Comparison of ENCODE assay signal across 30 mouse cellular contexts in the genomic region with DNA sequence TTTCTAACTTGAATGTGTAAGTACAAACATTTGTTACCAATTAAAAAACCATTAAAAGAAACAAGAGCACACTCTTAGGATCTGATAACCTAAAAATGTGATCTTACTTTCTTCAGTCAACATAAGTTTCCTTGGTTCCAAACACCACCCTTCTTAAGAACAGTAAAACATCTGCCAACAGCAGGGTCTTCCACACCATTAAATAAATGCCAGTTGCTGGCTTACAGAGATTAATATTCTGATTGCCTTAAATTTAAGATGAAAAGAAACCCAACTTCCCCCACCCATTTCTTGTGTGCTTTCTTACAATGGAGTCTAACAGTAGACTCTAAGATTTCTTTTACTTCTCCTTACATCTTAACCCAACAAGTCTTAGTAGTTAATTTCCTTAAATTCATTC. TPM values are rescaled to one million over a fixed set of nuclear protein-coding genes. Genes with fewer than 3 reads are reported as not detected.
DNase-seq lines count a peak whose midpoint lies in the region; ATAC-seq and TF ChIP-seq lines count a peak whose summit lies in the region.
"Had no signal": no experiment of that assay in that cellular context is flagged by ENCODE, and none has a peak within 500 bp of the region (broad histone marks: within the 10 kb centered on the region; RNA-seq: fewer than 3 reads in every experiment).

No protein-coding gene starts in this region.

- TF ChIP-seq EP300 in lung, postnatal 0 days (IDR thresholded peaks at IDR 0.05) = no peak

- no peaks in the 10 kb centered on the region; the same call in none of the 2 replicates for H3K4me1 ChIP-seq in cerebellum, adult 2 months (ENCODE audit: control insufficient read depth, insufficient read depth, low read length)
- H3K4me1 ChIP-seq in lung, postnatal 0 days (ENCODE audit: insufficient read depth, low read depth, low read length) = peaks cover 7% of the 10 kb centered on the region; the same call in 1 of the 2 replicates
- peaks cover 16% of the 10 kb centered on the region for H3K4me1 ChIP-seq in forebrain, embryonic 14.5 days (ENCODE audit: control insufficient read depth, insufficient read depth, low read length)

- 0 out of 2 replicates have a peak overlapping the region, but pooled peaks have one; percentile 5 for H3K4me2 ChIP-seq in lung, postnatal 0 days (replicated peaks; ENCODE audit: low read depth, low read length)
- no peak overlapping the region for H3K4me2 ChIP-seq in forebrain, embryonic 14.5 days (ENCODE audit: low read length)
- H3K4me2 ChIP-seq: embryonic facial prominence, embryonic 13.5 days; forebrain, embryonic 12.5 days; heart, embryonic 13.5 days; hindbrain, embryonic 14.5 days had no signal

- ATAC-seq in lung, postnatal 0 days = no peak
- ATAC-seq in forebrain, embryonic 14.5 days = no peak
- ATAC-seq: forebrain, postnatal 0 days; hindbrain, postnatal 0 days; inflammation-experienced regulatory T-cells, adult 6 months; intestine, embryonic 16.5 days had no signal

- H3K27ac ChIP-seq in cerebellum, adult 2 months (ENCODE audit: insufficient read depth, low read length) = no peak overlapping the region
- no peak overlapping the region for H3K27ac ChIP-seq in lung, postnatal 0 days (ENCODE audit: low read length)
- no peak overlapping the region for H3K27ac ChIP-seq in forebrain, embryonic 14.5 days (ENCODE audit: low read depth, low read length)
- H3K27ac ChIP-seq: embryonic facial prominence, embryonic 10.5 days; embryonic facial prominence, embryonic 13.5 days; forebrain, embryonic 12.5 days; heart, adult 2 months; heart, embryonic 10.5 days; heart, embryonic 13.5 days; hindbrain, embryonic 14.5 days; hindbrain, postnatal 0 days had no signal

- no peaks in the 10 kb centered on the region for H3K9me3 ChIP-seq in lung, postnatal 0 days (ENCODE audit: low read length)
- no peaks in the 10 kb centered on the region for H3K9me3 ChIP-seq in forebrain, embryonic 14.5 days (replicated peaks; ENCODE audit: control insufficient read depth, low read length)
- H3K9me3 ChIP-seq: embryonic facial prominence, embryonic 10.5 days; embryonic facial prominence, embryonic 13.5 days; forebrain, embryonic 12.5 days; G1E; heart, embryonic 10.5 days; heart, embryonic 13.5 days had no signal

- DNase-seq in cerebellum, adult 9-10 months = peak; percentile 27
- DNase-seq in cerebellum, adult 2 months = no peak
- DNase-seq in lung, postnatal 0 days (ENCODE audit: low spot score) = no peak
- DNase-seq in lung, postnatal 36 days = no peak
- DNase-seq in A20 (ENCODE audit: low read depth, low spot score) = peak; percentile 14
- DNase-seq in B cell, adult 2 months = no peak
- DNase-seq in forebrain, embryonic 14.5 days (ENCODE audit: low spot score) = no peak
- DNase-seq: adrenal gland, adult 2 months; adrenal gland, postnatal 14 days; cerebellum, adult 11-12 months; cerebellum, postnatal 10 days; cerebellum, postnatal 36 days; embryo, embryonic 11 days; forebrain, postnatal 0 days; gastrocnemius, postnatal 25 days; heart, adult 2 months; heart, postnatal 14 days; heart, postnatal 4 days had no signal

- no peaks in the 10 kb centered on the region for H3K27me3 ChIP-seq in cerebellum, adult 2 months (ENCODE audit: control insufficient read depth, insufficient read depth, low read length)
- no peaks in the 10 kb centered on the region for H3K27me3 ChIP-seq in lung, postnatal 0 days (replicated peaks; ENCODE audit: insufficient read depth, low read length)
- H3K27me3 ChIP-seq in forebrain, embryonic 14.5 days (replicated peaks; ENCODE audit: control insufficient read depth, insufficient read depth, low read length) = no peaks in the 10 kb centered on the region
- H3K27me3 ChIP-seq: CH12.LX; embryonic facial prominence, embryonic 13.5 days; forebrain, embryonic 12.5 days; heart, embryonic 13.5 days had no signal

- no peak for TF ChIP-seq POLR2A in cerebellum, adult 2 months (IDR thresholded peaks at IDR 0.05; ENCODE audit: borderline replicate concordance, insufficient read depth, low read length)

- no peak for TF ChIP-seq CTCF in cerebellum, adult 2 months (IDR thresholded peaks at IDR 0.05; ENCODE audit: borderline replicate concordance, insufficient read depth, low read depth, low read length)
- TF ChIP-seq CTCF in lung, postnatal 0 days (IDR thresholded peaks at IDR 0.05) = no peak

- no peak overlapping the region for H3K9ac ChIP-seq in lung, postnatal 0 days (replicated peaks; ENCODE audit: low read depth)
- H3K9ac ChIP-seq in forebrain, embryonic 14.5 days (ENCODE audit: low read length) = no peak overlapping the region
- H3K9ac ChIP-seq: embryonic facial prominence, embryonic 13.5 days; forebrain, embryonic 12.5 days; forebrain, postnatal 0 days; heart, embryonic 13.5 days; hindbrain, embryonic 14.5 days had no signal

- H3K4me3 ChIP-seq in cerebellum, adult 2 months (replicated peaks; ENCODE audit: insufficient read depth, low read depth, low read length) = no peak overlapping the region
- H3K4me3 ChIP-seq in lung, postnatal 0 days (ENCODE audit: low read depth, low read length) = no peak overlapping the region
- no peak overlapping the region for H3K4me3 ChIP-seq in forebrain, embryonic 14.5 days (ENCODE audit: low read depth, low read length)
- H3K4me3 ChIP-seq: embryonic facial prominence, embryonic 10.5 days; embryonic facial prominence, embryonic 13.5 days; erythroblast, embryonic 14.5 days; forebrain, embryonic 12.5 days; heart, adult 2 months; heart, embryonic 10.5 days; heart, embryonic 13.5 days had no signal

- H3K36me3 ChIP-seq in lung, postnatal 0 days (ENCODE audit: insufficient read depth, low read length) = no peaks in the 10 kb centered on the region
- H3K36me3 ChIP-seq in forebrain, embryonic 14.5 days (ENCODE audit: control insufficient read depth, insufficient read depth, low read length) = no peaks in the 10 kb centered on the region
- H3K36me3 ChIP-seq: embryonic facial prominence, embryonic 10.5 days; embryonic facial prominence, embryonic 13.5 days; forebrain, embryonic 12.5 days; heart, embryonic 10.5 days; heart, embryonic 13.5 days had no signal

RNA-seq across cellular contexts. Expression of a gene that starts 7.9 kb away (rescaled TPM):
- polyA plus RNA-seq in cerebellum, adult 2 months (2012; rRNA removed) = 71.6 and 82.3 TPM in 2 replicates
- polyA plus RNA-seq in lung, postnatal 0 days (2015; fragmentation: Nextera tagmentation; extraction: Ambion mirVana) = 23.7 and 34.1 TPM in 2 replicates
- 6.6 and 7.0 TPM in 2 replicates for polyA plus RNA-seq in forebrain, embryonic 14.5 days (2014; fragmentation: Nextera tagmentation; extraction: Ambion mirVana)

Comparison
In these comparisons a context has a peak if more than half of its experiments do, and no peak if none do; other contexts are left out.
1. DNase-seq: peak in cerebellum, adult 9-10 months (single experiment) and A20 (single experiment); none in cerebellum, adult 2 months (0 of 2), lung, postnatal 0 days (single experiment), lung, postnatal 36 days (single experiment), B cell, adult 2 months (0 of 2) and forebrain, embryonic 14.5 days (single experiment).